Mouse (Mus musculus) left cerebral cortex, postnatal 25 days (tissue): ENCODE results near the gene Psmb3. TPM values are rescaled to one million over a fixed set of nuclear protein-coding genes. Genes with fewer than 3 reads are reported as not detected.

Experiments used
- DNase-seq, 2 experiments: peaks; one replicate each; pipeline ENCODE4 v3.0.0; 2022; ENCODE audit warnings: low spot score in 2 of 2, mixed read lengths in 1 of 2
- intact Hi-C: fragments of 180-260 bp; cut with DNase I; formaldehyde crosslinking; loops from one replicate; pipeline ENCODE4 v1.15.1; 2025
- microRNA-seq, 2 experiments: library from miRNA; unstranded; fragments of <30 nt; microRNA quantifications; one replicate each; pipeline ENCODE4 v1.2.0; 2022
- total RNA-seq, 2 experiments: library from RNA; stranded (reverse); gene quantifications; 2 replicates each; pipeline ENCODE4 v1.2.3; 2021

Gene Psmb3
- total RNA-seq, 2 experiments from 2014 or later: 119 to 124 TPM

GRCm38 (mm10) chr11:97740190-97740589, 37.0 kb downstream of the Psmb3 start:
- DNase-seq: peak in 1 of 2 experiments; percentile 66
- intact Hi-C loops: no loop called here

GRCm38 (mm10) chr11:97742157-97742556, 39.0 kb downstream of the Psmb3 start:
- intact Hi-C loops: no loop called here
- DNase-seq: no peak

- no peak for DNase-seq
- intact Hi-C loops: no loop called here
Measured at GRCm38 (mm10) chr11:97742591-97742990, 39.4 kb downstream of the Psmb3 start.

GRCm38 (mm10) chr11:97743423-97743822, 40.2 kb downstream of the Psmb3 start:
- DNase-seq: no peak
- intact Hi-C loops: no loop called here

DNA sequence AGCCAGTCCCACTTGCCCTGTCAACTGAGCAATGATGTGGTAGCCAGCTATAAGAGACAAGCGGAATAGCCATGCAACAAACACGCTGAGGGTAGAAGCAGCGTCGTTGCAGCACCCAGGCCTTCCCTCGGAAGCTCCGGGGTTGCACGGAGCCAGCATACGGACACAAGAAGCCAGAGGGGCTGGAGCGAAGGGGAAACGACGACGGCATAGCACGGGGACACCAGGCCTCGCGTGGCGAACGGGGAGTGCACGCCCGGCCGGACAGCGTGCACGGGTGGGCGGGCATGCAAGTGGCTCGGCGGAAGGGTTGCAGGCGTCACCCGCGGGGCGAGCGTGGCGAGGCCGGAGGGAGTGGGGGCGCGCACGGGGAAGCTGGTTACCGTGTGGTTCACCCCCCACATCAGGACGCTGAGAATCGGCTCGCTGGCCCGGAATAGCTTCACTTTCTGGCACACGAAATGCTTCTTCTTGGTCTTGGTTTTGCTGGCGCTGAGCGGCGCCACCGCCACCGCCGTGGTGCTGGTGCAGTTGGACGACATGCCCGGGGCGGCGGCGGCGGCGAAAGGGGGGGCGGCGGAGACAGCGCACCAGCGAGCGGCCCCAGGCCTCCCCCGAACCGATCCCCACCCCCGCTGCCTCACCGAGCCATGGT, 41.0 kb downstream of the Psmb3 start, which contains the start of gene Pip4k2b:
Pip4k2b (minus strand) TSS at position 642 of the 655 bp plus-strand sequence.
- peak in 1 of 2 experiments; percentile 30 for DNase-seq

DNA sequence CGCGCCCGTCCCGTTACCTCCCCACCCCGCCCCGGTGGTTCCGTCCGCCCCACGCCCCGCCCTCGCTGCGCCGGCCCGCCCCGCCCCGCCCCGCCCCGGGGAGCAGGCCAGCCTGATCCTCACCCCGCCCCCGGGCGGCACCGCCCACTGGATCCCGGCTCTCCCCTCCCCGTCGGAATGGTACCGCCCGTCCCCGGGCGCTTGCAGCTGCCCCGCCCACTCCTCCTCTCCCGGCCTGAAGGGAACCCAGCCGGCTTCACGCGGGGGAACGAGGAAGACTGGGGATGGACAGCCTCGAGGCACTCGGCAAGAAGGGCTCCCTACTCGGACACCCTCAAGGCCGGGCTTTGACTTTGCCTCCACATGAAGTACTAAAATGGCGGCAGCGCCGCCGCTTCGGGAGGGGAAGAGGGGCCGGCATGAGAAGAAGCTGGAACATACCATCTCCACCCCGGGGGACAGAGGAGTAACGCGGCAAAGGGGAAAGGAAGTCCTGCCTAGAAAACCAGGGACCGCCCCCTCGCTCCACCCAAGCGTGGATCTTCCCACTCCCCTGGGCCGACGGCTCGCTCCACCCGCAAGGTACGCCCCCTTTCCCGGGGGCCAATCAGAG, 41.6 kb downstream of the Psmb3 start:
- intact Hi-C loops: loop anchor here (2.0 kb wide), 1 partner anchor 46 kb away; no protein-coding TSS in a partner anchor
- peak; percentile 97 to 99 for DNase-seq

More for the DNA sequence above, 41.0 kb downstream of the Psmb3 start, which contains the start of gene Pip4k2b:
- intact Hi-C loops: loop anchor here (2.0 kb wide), 1 partner anchor 45 kb away; no protein-coding TSS in a partner anchor

DNA sequence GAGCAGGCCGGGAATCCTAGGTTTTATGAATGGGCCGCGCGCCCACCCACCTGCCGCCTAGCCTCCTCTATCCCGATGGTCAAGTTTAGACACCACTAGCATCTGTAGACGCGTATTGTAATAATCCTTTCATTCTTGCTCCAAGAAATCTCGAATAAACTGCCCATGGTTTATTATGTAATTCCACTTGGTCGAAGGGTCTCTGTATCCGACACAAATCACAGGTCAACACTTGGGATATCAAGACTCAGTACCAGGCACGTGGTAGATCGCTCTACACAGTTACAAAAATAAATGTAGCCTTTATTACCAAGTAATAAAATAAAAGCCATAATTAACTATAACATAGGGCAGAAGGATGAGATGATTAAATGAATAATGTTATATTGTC, 42.1 kb downstream of the Psmb3 start:
- intact Hi-C loops: loop anchor here (2.0 kb wide), 1 partner anchor 47 kb away; no protein-coding TSS in a partner anchor
- DNase-seq: no peak

DNA sequence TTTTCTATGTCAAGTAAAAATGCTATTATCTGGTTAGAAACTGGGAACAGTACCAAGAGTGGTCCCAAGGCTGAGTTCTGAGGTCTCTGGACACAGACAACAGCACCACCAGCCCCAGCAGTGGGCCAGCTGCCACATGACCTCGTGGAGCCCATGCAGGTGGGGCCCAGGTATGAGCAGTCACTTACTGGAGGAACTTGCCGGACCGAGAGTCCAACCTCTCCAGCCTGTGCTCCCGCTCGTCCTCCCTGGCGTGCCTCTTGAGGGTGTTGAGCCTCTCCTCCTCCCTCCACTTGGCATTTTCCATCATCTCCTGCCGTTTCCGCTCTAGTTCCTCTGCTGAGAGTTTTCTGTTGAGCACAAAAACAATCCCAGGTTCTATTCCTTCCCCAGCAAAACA, 44.6 kb downstream of the Psmb3 start:
- no peak for DNase-seq
- intact Hi-C loops: no loop called here

DNA sequence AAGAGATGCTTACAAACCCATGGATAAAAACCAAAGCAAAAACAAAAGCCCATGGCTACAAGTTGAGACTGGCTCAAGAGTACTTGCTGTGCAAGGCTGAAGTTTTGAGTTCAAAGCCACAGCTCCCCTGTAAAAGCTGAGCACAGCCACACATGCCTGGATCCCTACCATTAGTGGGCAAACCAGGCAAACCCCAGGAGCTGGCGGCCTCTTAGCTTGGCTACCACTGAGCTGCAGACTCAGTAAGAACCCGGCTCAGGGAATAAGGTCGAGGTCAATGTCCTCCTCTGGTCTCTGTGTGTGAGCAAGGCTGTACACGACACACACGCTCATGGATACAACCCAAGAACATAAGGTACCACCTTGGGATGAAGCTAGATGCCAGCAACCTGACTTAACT, 45.3 kb downstream of the Psmb3 start:
- intact Hi-C loops: no loop called here

DNA sequence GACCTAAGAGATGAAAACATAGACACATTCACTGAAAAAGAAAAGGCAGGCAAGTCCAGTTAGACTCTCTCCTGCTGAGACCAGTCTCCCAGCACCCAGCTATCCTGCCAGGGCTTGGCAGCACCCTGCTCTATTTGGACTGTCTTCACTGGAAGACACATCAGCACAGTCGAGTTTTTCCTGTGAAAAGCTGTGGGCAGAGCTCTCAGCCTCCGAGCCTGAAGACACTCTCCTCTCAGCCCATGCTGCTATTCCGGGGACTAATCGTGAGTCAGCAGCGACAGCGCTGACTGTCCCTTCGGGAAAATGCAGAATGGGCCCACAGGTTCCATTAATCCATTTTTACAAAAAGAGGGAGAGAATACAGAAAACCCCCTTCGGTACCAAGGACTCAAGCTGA, 50.1 kb downstream of the Psmb3 start:
- intact Hi-C loops: no loop called here
- DNase-seq: peak; percentile 42 to 89

More for the DNA sequence above, 45.3 kb downstream of the Psmb3 start:
- no peak for DNase-seq

DNA sequence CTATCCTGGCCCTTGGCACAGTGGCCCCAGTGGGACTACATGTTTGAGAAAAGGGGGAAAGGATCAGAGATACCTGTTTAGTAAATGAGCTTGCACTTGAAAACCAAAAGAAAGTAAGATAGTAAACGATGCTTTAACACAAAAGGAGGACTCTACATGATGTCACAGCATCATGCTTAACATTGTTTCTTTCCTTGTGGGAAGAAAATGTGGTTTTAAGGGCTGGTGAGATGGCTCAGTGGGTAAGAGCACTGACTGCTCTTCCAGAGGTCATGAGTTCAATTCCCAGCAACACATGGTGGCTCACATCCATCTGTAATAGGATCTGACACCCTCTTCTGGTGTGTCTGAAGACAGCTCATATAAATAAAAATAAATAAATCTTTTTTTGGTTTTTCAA, 54.9 kb downstream of the Psmb3 start:
- intact Hi-C loops: no loop called here
- no peak for DNase-seq

DNA sequence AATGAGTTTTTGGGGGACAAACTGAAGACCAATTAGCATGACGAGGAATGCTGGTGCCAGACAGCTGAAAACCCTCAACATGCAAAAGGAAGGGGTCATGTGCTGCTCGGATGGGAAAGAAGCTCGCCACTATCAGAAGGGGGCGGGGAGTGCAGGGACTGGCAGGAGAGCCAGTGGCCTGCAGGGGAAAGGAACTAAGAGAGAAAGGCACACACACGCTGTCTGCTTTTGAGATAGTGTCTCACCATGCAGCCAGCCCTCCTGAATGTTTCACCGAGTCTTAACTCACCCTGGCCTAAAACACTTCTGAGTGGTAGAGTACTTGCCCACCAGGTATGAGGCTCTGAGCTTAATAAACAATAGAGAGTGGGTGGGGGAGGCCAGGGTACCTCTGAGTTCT, 55.7 kb downstream of the Psmb3 start:
- intact Hi-C loops: no loop called here
- DNase-seq: no peak

DNA sequence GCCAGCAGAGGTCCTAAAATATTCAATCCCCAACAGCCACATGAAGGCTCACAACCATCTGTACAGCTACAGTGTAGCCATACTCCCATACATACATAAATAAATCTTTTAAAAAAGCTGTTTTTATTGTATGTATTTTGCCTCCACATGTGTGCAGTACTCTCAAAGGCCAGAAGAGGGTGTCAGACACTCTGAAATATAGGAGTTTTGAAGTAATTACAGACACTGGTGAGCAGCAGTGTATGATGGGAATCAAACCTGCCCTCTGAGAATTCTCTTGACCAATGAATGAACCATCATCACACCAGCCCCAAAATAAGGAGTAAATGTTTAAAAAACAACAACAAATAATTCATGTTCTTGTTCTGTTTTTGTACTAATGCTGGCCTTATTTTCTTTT, 58.4 kb downstream of the Psmb3 start:
- intact Hi-C loops: no loop called here
- no peak for DNase-seq

Small RNA genes within 50 kb of the gene (microRNA-seq; reads per million reads assigned to microRNA genes)
- gene Gm24158: 0 reads per million in 2 experiments
- gene Mir6927: 0 to 0.99 reads per million in 2 experiments
- 0 to 0.67 reads per million in 2 experiments for gene Mir8102

Other genes with a start within 250 kb of the Psmb3 start
- gene 4933428G20Rik, start 203.1 kb upstream of the Psmb3 start, total RNA-seq: not detected
- 100 to 1,000 TPM; 323 to 339 TPM for gene Srcin1, start 127.2 kb upstream of the Psmb3 start, total RNA-seq
- 10 to 100 TPM; 77.4 to 92.2 TPM for gene Epop, start 73.7 kb upstream of the Psmb3 start, total RNA-seq
- gene Mllt6, start 40.0 kb upstream of the Psmb3 start, total RNA-seq: 100 to 1,000 TPM; 105 to 121 TPM
- 10 to 100 TPM; 46.5 to 48.8 TPM for gene Cisd3, start 17.6 kb upstream of the Psmb3 start, total RNA-seq
- gene Pcgf2, start 2.9 kb upstream of the Psmb3 start, total RNA-seq: 10 to 100 TPM; 30.1 to 30.3 TPM
- gene Pip4k2b, start 41.3 kb downstream of the Psmb3 start, total RNA-seq: 100 to 1,000 TPM; 111 to 118 TPM
- gene Cwc25, start 63.2 kb downstream of the Psmb3 start, total RNA-seq: 10 to 100 TPM; 18.7 to 20.2 TPM
- gene 1700001P01Rik, start 72.5 kb downstream of the Psmb3 start, total RNA-seq: under 1 TPM; 0.62 to 0.78 TPM
- 100 to 1,000 TPM; 340 to 351 TPM for gene Rpl23, start 79.0 kb downstream of the Psmb3 start, total RNA-seq
- 100 to 1,000 TPM; 192 to 202 TPM for gene Lasp1, start 95.6 kb downstream of the Psmb3 start, total RNA-seq
- 10 to 100 TPM; 75.4 to 75.9 TPM for gene B230217C12Rik, start 137.4 kb downstream of the Psmb3 start, total RNA-seq
- gene Fbxo47, start 180.8 kb downstream of the Psmb3 start, total RNA-seq: 1 to 10 TPM; 1.8 to 2.1 TPM